Mouse (Mus musculus) T-helper 1 cell (primary cell): ENCODE measurements around the gene Pou3f1.

Source experiments
- in situ Hi-C: fragments of 300-600 bp; cut with MboI, MseI; formaldehyde crosslinking; loops from one replicate; pipeline ENCODE4 v1.15.1; 2025; ENCODE audit warnings: high pct_unique_total_duplicates

Pou3f1 gene

GRCm38 (mm10) chr4:124656854-124657650 lies 445 bp downstream of the Pou3f1 start:
- in situ Hi-C loops, result loop anchor here (25.0 kb wide), 1 partner anchor 420 kb away; no protein-coding TSS in a partner anchor

- in situ Hi-C loops, result loop anchor here (25.0 kb wide), 1 partner anchor 420 kb away; no protein-coding TSS in a partner anchor
These were observed 1.2 kb downstream of the Pou3f1 start for GRCm38 (mm10) chr4:124657781-124658180.

DNA sequence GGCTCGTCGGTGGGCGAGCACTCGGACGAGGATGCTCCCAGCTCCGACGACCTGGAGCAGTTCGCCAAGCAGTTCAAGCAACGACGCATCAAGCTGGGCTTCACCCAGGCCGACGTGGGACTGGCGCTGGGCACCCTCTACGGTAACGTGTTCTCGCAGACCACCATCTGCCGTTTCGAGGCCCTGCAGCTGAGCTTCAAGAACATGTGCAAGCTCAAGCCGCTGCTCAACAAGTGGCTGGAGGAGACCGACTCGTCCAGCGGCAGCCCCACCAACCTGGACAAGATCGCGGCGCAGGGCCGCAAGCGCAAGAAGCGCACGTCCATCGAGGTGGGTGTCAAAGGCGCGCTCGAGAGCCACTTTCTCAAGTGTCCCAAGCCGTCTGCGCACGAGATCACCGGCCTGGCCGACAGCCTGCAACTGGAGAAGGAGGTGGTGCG lies 1.8 kb downstream of the Pou3f1 start:
- in situ Hi-C loops, result loop anchor here (25.0 kb wide), 1 partner anchor 421 kb away; no protein-coding TSS in a partner anchor

GRCm38 (mm10) chr4:124659251-124660217 lies 2.9 kb downstream of the Pou3f1 start:
- in situ Hi-C loops, result loop anchor here (25.0 kb wide), 1 partner anchor 422 kb away; no protein-coding TSS in a partner anchor

DNA sequence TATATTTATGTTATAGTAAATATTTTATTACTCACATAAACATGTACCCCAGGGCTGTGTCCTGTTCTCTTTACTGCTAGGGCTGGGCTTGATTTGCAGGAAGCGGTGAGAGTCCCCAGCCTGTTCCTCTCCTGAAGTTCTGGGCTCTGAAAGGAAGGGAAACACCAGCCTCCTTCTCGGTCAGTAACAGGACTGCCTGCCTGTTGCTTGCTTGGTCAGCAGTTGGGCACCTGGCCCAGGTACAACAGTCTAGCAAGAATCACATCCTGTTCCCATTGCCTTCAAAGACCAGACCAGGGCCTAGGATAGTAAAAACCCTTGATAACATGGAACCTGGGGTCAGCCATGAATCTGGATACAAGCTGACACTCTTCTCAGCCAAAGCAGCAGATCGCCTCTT lies 4.0 kb downstream of the Pou3f1 start:
- in situ Hi-C loops, result loop anchor here (25.0 kb wide), 1 partner anchor 423 kb away; no protein-coding TSS in a partner anchor

GRCm38 (mm10) chr4:124663034-124663433 lies 6.4 kb downstream of the Pou3f1 start:
- in situ Hi-C loops, result loop anchor here (25.0 kb wide), 1 partner anchor 426 kb away; no protein-coding TSS in a partner anchor

DNA sequence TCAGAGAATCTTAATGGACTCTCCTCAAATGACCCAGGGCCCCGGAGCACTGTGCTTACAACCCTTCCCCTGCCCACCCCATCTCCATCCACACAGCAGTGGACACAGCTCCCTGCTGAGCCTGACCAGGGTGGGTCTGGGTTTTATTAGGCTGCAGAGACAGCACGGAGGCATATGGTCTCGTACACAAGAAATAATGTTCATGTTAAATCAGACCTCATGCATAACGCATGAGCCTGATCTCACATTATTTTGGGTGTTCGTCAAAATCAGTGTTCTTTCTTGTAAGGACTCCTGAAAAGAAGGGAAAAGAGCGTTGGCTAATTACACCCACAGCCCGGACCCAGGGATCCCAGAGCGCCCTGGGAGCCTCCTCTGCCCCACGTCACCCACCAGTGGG lies 7.6 kb downstream of the Pou3f1 start:
- in situ Hi-C loops, result loop anchor here (25.0 kb wide), 1 partner anchor 427 kb away; no protein-coding TSS in a partner anchor

GRCm38 (mm10) chr4:124664604-124665003 lies 8.0 kb downstream of the Pou3f1 start:
- in situ Hi-C loops, result loop anchor here (25.0 kb wide), 1 partner anchor 427 kb away; no protein-coding TSS in a partner anchor

- in situ Hi-C loops, result loop anchor here (25.0 kb wide), 1 partner anchor 430 kb away; no protein-coding TSS in a partner anchor
These were observed 10.9 kb downstream of the Pou3f1 start for GRCm38 (mm10) chr4:124667476-124668033.

DNA sequence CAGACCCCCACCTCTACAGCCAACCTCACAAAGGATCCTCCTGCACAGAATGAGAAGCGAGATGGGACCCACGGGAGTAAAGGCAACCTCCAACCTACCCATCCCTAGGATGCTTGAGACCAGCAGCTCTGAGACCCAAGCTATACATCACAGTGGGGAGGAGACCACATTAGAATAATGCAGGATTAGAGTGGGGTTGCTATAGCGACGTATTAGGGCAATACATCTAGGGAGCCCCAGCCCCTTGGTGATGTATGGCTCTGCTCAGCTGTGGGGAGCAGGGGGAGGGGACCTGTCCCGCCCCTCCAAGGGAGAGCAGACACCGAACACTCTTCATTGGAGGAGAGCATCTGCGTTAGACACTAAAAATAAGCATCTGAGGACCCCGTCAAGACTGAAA lies 11.5 kb downstream of the Pou3f1 start:
- in situ Hi-C loops, result loop anchor here (25.0 kb wide), 1 partner anchor 431 kb away; no protein-coding TSS in a partner anchor

GRCm38 (mm10) chr4:124670232-124670631 lies 13.6 kb downstream of the Pou3f1 start:
- in situ Hi-C loops, result loop anchor here (10.0 to 25.0 kb wide), 2 partner anchors 433 to 525 kb away; no protein-coding TSS in a partner anchor

- in situ Hi-C loops, result loop anchor here (10.0 to 25.0 kb wide), 2 partner anchors 434 to 527 kb away; no protein-coding TSS in a partner anchor
These were observed 15.0 kb downstream of the Pou3f1 start for GRCm38 (mm10) chr4:124671583-124671982.

DNA sequence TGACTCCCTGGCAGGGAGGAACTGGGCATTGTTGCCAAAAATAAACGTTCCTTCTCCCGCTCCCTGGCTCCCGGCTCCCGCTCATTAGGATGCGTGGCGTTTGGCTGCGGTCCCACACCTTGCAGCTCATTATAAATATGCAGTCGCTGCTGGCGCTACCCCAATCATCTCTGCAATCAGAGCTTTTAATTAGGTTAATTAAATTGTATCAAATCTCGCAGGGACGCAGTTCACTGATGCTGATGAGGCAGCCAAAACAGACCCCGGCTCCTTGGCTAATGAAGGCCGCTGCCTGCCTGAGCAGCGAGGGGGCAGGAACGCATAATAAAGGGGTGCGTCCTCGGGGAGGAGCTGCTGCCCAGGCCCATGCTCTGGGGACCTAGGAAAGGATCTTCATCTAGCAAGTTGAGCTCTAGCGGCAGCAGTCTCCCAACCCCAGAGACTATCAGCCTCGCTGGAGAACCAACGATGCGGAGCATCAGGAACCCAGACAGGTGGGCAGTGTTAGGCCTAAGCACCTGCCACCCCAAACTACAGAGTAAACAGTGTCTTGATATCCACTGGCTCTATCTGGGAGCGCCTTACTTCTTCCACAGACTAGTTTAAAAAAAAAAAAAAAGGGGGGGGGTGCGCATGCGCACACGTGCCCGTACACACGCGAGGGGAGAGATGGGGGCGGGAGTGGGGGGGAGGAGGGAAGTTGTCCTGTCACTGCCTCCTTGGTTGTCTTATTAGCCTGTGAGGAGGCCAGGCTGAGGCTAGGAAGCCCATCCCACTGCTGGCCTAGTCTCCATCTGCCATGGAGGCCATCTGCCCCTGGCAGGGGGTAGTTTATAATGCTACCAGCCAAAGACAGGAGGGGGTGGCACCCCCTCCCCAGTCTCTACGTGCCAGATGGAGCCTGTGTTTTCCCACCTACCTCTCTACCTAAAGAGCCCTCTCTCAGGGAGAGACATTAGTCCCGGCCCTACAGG lies 16.0 kb downstream of the Pou3f1 start:
- in situ Hi-C loops, result loop anchor here (10.0 to 25.0 kb wide), 2 partner anchors 435 to 528 kb away; no protein-coding TSS in a partner anchor

- in situ Hi-C loops, result loop anchor here (10.0 to 25.0 kb wide), 2 partner anchors 437 to 530 kb away; no protein-coding TSS in a partner anchor
These were observed 17.9 kb downstream of the Pou3f1 start for GRCm38 (mm10) chr4:124674334-124675032.

DNA sequence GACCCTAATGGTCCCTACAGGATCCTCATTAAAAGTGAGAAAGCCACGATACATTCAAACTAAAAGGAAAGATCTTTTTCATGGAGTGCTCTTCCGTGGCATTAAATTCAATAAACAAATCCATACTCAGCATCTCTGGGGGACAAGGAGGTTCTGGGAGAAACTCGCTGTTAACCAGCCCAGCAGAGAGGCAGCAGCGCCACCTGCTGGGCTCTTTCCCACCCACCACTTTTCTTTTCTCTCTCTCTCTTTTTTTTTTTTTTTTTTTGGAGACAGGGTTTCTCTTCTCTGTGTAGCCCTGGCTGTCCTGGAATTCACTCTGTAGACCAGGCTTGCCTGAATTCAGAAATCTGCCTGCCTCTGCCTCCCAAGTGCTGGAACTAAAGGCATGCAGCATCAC lies 18.4 kb downstream of the Pou3f1 start:
- in situ Hi-C loops, result loop anchor here (10.0 kb wide), 1 partner anchor 530 kb away; no protein-coding TSS in a partner anchor

GRCm38 (mm10) chr4:124675958-124676357 lies 19.4 kb downstream of the Pou3f1 start:
- in situ Hi-C loops, result loop anchor here (10.0 kb wide), 1 partner anchor 531 kb away; no protein-coding TSS in a partner anchor

GRCm38 (mm10) chr4:124682270-124682669 lies 25.7 kb downstream of the Pou3f1 start:
- in situ Hi-C loops, result no loop called here

DNA sequence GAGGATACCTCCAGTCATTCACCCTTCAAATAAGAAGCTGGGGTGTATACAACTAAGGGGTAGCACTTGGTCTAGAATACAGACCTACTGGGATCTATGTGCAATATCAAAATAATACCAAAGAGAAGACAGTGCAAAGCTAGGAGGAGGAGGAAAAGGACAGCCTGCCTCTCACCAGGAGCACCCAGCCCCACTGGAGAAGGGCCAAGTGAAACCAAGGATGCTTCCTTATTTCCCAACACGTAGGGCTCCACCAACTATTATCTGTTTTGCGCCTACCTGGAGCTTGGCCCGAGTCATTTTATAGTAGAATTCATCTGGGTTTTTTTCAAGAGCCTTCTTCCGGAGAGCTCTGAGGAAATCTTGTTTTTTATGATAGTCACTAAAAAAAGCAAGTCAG lies 26.9 kb downstream of the Pou3f1 start:
- in situ Hi-C loops, result no loop called here

GRCm38 (mm10) chr4:124685004-124685403 lies 28.4 kb downstream of the Pou3f1 start:
- in situ Hi-C loops, result no loop called here
